Mouse (Mus musculus) cerebellum, adult 2 months (tissue): ENCODE results near the gene Asb8. TPM values are rescaled to one million over a fixed set of nuclear protein-coding genes. Genes with fewer than 3 reads are reported as not detected.

Experiments used
- DNase-seq, 2 experiments: peaks; one replicate each; pipeline ENCODE4 v3.0.0; 2021
- H3K27ac ChIP-seq: fragments of 200-500 bp; 2 replicates; pipeline ENCODE4 v1.5.1; 2012; ENCODE audit warnings: low read length, control low read depth, inconsistent platforms; ENCODE audit not compliant: insufficient read depth
- H3K27me3 ChIP-seq: fragments of 200-500 bp; 2 replicates; pipeline ENCODE4 v1.6.1; 2012; ENCODE audit warnings: inconsistent platforms, mild to moderate bottlenecking, low read length, moderate library complexity; ENCODE audit not compliant: control insufficient read depth, insufficient read depth
- H3K4me1 ChIP-seq: fragments of 200-500 bp; 2 replicates; pipeline ENCODE4 v1.6.1; 2011; ENCODE audit warnings: low read length; ENCODE audit not compliant: control insufficient read depth, insufficient read depth
- H3K4me3 ChIP-seq: fragments of 200-500 bp; replicated peaks from 2 replicates; pipeline ENCODE3; 2011; ENCODE audit warnings: mild to moderate bottlenecking, low read depth, low read length, control low read depth; ENCODE audit not compliant: insufficient read depth
- CTCF ChIP-seq: fragments of 200-500 bp; IDR thresholded peaks from 2 replicates; pipeline ENCODE4 v1.5.1; 2011; ENCODE audit warnings: low read depth, mild to moderate bottlenecking, control low read depth, low read length, moderate library complexity, borderline replicate concordance; ENCODE audit not compliant: insufficient read depth
- POLR2A ChIP-seq: fragments of 200-500 bp; IDR thresholded peaks from 2 replicates; pipeline ENCODE4 v1.6.1; 2011; ENCODE audit warnings: low read length, control low read depth, borderline replicate concordance; ENCODE audit not compliant: insufficient read depth
- WGBS: fragments of 180-500 bp; shearing (Covaris S2); methylation state at CpG from one replicate; pipeline ENCODE4 v1.1.7; 2018; 5-methylcytosine and 5-hydroxymethylcytosine counted together
- polyA plus RNA-seq: library from polyadenylated mRNA; depleted of rRNA; stranded (reverse); fragments of >200 nt; gene quantifications from 2 replicates; pipeline ENCODE4 v1.2.3, GENCODE M21; 2012

Asb8 gene
- polyA plus RNA-seq, 1 experiment: 88.3 TPM

DNA sequence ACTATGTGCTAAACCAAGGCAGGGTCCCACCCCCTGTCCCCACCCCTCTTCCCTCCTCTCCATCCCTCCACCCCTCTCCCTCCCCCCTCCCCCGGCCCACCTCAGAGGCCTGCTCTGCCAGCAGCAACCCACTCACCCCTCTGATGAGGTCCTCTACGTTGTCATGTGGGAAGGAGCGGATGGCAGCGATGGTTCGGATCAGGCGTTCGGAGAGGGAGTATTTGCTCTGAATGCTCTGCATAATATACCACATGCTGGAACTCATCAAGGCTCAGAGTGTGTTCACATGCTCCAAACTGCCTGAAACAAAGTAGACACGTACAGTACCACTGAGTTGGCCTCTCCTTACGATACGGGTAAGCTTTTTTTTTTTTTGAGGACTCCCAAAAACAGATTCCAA is 22.9 kb downstream of the Asb8 start:
- Histone ChIP-seq H3K4me1 (peaks cover 4% of the 10 kb centered on the region; the same call in 1 of the 2 replicates), H3K4me3 (no peak overlapping the region), H3K27me3 (no peaks in the 10 kb centered on the region), H3K27ac (no peak overlapping the region)
- WGBS: 78% methylated on average over 10 of the region's 10 CpGs
- TF ChIP-seq CTCF (no peak), POLR2A (no peak)
- no peak for DNase-seq

DNA sequence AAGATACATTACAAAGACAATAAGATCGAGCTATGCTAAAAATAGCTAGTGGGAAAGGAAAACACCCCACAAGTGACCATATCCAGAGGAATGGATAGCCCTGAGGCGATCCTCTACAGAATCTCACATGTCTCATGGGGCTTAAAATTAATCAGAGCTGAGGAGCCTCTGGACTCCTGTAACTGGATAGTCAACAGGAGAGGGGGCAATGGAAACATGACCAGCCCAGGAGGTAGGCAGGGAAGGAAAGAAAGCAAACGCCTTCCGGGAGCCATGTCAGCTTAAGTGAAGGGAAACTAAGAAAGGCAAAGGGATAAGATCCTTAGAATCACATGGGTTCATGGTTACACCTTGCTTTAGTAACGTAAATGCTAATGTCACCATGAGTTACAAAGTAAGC is 24.6 kb downstream of the Asb8 start:
- H3K4me3 ChIP-seq: no peak overlapping the region
- no peak for DNase-seq
- WGBS: 94% methylated on average over 5 of the region's 5 CpGs
- H3K27me3 ChIP-seq: no peaks in the 10 kb centered on the region
- H3K4me1 ChIP-seq: peaks cover 4% of the 10 kb centered on the region; the same call in 1 of the 2 replicates
- no peak overlapping the region for H3K27ac ChIP-seq
- TF ChIP-seq POLR2A: no peak

DNA sequence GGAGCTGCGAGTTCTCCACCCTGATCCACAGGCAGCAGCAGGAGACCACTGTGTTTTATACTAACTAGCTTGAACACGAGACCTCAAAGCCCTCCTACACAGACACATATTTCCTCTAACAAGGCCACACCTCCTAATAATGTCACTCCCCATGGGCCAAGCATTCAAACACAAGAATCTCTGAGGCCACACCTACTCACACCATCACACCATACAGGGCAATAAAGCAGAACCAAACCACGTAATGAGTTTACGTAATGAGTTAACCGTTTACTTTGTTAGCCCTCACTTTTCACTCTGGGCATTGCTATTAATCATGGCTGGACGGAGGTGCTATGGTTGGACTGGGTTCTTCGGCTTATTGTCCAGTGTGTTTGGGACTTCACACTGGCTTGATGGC is 25.7 kb downstream of the Asb8 start:
- Histone ChIP-seq H3K27ac (no peak overlapping the region), H3K4me1 (0 out of 2 replicates have a peak, but pooled peaks cover 2% of the 10 kb centered on the region), H3K4me3 (no peak overlapping the region), H3K27me3 (no peaks in the 10 kb centered on the region)
- no peak for DNase-seq
- no peak for TF ChIP-seq CTCF
- no peak for TF ChIP-seq POLR2A
- WGBS: 84% methylated on average over 7 of the region's 7 CpGs

DNA sequence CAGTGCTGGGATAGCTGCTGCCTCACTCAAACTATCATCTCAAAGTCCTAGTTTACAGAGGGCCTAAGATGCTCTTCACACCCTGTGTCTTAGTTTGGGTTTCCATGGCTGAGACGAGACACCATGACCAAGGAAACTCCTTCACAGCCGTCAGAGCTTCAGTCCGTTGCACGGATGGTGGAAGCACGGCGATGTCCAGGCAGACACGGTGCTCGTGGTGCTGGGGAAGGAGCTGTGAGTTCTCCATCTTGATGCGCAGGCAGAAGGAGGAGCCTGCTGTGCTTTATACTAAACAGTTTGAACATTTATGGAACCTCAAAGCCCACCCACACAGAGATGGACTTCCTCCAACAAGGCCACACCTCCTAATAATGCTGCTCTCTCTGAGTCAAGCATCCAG is 28.6 kb downstream of the Asb8 start:
- H3K27me3 ChIP-seq: no peaks in the 10 kb centered on the region
- no peak for TF ChIP-seq CTCF
- no peak for TF ChIP-seq POLR2A
- no peak overlapping the region for H3K4me3 ChIP-seq
- H3K27ac ChIP-seq: no peak overlapping the region
- DNase-seq: no peak
- H3K4me1 ChIP-seq: 0 out of 2 replicates have a peak, but pooled peaks cover 4% of the 10 kb centered on the region
- WGBS: 81% methylated on average over 9 of the region's 9 CpGs

DNA sequence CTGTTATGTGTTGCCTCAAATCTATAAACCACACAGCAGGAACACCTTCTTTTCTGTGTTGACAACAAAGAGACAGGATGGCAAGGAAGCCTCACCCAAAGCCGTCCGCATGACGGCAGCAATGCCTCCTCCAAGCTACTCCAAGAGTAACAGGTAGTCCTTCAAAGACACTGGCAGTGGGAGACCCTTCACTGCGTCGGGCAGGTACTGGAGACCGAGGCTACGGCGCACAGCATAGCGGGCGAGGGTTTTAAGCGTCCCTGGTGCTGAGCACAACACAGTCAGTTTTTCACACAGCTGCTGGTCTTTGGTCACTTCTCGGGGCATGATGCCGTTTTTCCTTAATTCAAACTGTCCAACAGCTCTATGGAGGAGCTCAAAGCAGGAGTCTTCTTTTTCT is 29.8 kb downstream of the Asb8 start:
- H3K27me3 ChIP-seq: no peaks in the 10 kb centered on the region
- H3K4me3 ChIP-seq: no peak overlapping the region
- 0 out of 2 replicates have a peak, but pooled peaks cover 4% of the 10 kb centered on the region for H3K4me1 ChIP-seq
- no peak for DNase-seq
- WGBS: 90% methylated on average over 13 of the region's 13 CpGs
- H3K27ac ChIP-seq: 0 out of 2 replicates have a peak overlapping the region, but pooled peaks have one; percentile 4
- TF ChIP-seq CTCF (no peak), POLR2A (no peak)

DNA sequence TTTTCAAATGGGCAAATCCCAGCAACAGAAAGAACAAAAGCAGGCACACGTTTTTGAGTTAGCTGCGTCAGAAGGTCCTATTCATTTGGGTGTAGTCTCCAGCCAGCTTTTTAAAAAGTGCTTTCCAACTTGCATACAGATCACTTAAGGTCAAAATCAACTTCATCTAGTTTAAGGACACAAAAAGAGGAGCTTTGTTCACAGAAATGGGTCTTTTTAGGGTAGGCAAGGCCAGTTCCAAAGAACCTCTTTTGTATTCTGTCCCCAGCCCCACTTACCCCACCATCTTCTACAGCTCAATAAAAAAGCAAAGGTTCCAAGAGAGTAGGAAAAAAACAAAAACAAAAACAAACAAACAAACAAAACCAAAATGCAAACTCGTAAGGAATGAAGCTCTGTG is 30.8 kb downstream of the Asb8 start:
- no peaks in the 10 kb centered on the region for H3K27me3 ChIP-seq
- peak in 1 of 2 experiments; percentile 37 for DNase-seq
- WGBS: 75% methylated on average over 3 of the region's 3 CpGs
- H3K27ac ChIP-seq: peak overlapping the region; percentile 4; the same call in 1 of the 2 replicates
- 0 out of 2 replicates have a peak, but pooled peaks cover 4% of the 10 kb centered on the region for H3K4me1 ChIP-seq
- no peak overlapping the region for H3K4me3 ChIP-seq
- TF ChIP-seq POLR2A: no peak

DNA sequence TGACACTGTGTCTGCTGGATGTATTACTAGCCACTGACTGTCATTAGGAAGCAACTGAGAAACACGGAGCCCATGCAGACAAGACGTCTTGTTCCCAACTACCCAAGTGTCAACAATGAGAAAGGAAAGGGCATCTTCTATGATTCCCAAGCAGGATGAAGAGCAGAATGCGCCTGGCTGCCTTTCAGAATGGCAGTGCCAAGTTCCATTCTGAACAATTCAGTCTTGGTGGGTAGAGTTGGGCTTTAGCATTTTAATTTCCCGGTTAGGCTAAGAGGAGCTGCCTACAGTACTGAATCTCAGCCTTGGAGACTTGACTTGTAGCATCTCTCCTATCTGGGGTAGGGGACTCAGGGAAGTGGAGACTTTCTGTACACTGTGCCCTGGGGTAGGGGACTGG is 31.4 kb downstream of the Asb8 start:
- 71% methylated on average over 4 of the region's 4 CpGs for WGBS
- H3K4me1 ChIP-seq: 0 out of 2 replicates have a peak, but pooled peaks cover 4% of the 10 kb centered on the region
- H3K27ac ChIP-seq: peak overlapping the region; percentile 29; the same call in 1 of the 2 replicates
- TF ChIP-seq POLR2A (no peak), CTCF (no peak)
- no peaks in the 10 kb centered on the region for H3K27me3 ChIP-seq
- no peak overlapping the region for H3K4me3 ChIP-seq
- DNase-seq: peak in 1 of 2 experiments; percentile 47

DNA sequence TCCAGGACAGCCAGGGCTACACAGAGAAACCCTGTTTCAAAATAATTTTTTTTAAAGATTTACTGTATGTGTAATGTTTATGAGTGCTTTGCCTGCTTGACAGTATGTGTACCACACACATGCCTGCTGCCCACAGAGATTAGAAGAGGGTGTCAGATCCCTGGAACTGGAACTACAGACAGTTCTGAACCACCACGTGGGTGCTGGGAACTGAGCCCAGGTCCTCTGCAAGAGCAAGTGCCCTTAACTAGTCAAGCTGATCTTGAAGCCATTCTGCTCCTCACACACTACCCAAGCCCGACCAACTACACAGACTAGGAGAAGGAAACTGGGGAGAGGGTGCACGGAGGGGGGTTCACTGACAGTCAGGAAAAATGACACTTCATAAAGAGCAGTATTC is 32.0 kb downstream of the Asb8 start:
- 85% methylated on average over 3 of the region's 3 CpGs for WGBS

More for the DNA sequence above, 32.0 kb downstream of the Asb8 start:
- TF ChIP-seq CTCF (no peak), POLR2A (no peak)
- H3K27me3 ChIP-seq: no peaks in the 10 kb centered on the region
- 0 out of 2 replicates have a peak, but pooled peaks cover 4% of the 10 kb centered on the region for H3K4me1 ChIP-seq
- DNase-seq: no peak
- H3K27ac ChIP-seq: no peak overlapping the region
- no peak overlapping the region for H3K4me3 ChIP-seq
